Mouse (Mus musculus) MEL (cell line): ENCODE results near the gene Ccdc163. TPM values are rescaled to one million over a fixed set of nuclear protein-coding genes. Genes with fewer than 3 reads are reported as not detected.
A peak's percentile ranks its signal among the peaks of the same experiment; 100 is the strongest.

Experiments
- DNase-seq: peaks from one replicate; pipeline ENCODE4 v3.0.0; 2011; ENCODE audit warnings: low read depth, low spot score
- H3K27ac ChIP-seq: 2 replicates; pipeline ENCODE4 v1.5.1; 2012; ENCODE audit warnings: low read depth, mild to moderate bottlenecking, control low read depth, low read length, moderate library complexity; ENCODE audit not compliant: control insufficient read depth
- H3K27me3 ChIP-seq, 2 experiments: fragments of 150-350 bp in 1 of 2; sonication (generic) in 1 of 2; 2 replicates each; pipeline ENCODE4 v1.6.1; 2012; ENCODE audit warnings: low read length in 2 of 2, mild to moderate bottlenecking in 2 of 2, improper control_type of control experiment in 1 of 2, moderate library complexity in 1 of 2; ENCODE audit not compliant: insufficient read depth in 2 of 2, control insufficient read depth in 1 of 2
- H3K36me3 ChIP-seq, 2 experiments: 2 replicates each; pipeline ENCODE4 v1.6.1; 2012 to 2014; ENCODE audit warnings: low read length in 2 of 2, improper control_type of control experiment in 1 of 2, inconsistent platforms in 1 of 2, mild to moderate bottlenecking in 1 of 2; ENCODE audit not compliant: insufficient read depth in 2 of 2, control insufficient read depth in 1 of 2
- H3K4me1 ChIP-seq, 2 experiments: fragments of 150-350 bp in 1 of 2; sonication (generic) in 1 of 2; 2 replicates each; pipeline ENCODE4 v1.6.1; 2012; ENCODE audit warnings: low read length in 2 of 2, improper control_type of control experiment in 1 of 2, mild to moderate bottlenecking in 1 of 2; ENCODE audit not compliant: insufficient read depth in 2 of 2, control insufficient read depth in 1 of 2
- H3K4me3 ChIP-seq, 2 experiments: fragments of 150-350 bp in 1 of 2; sonication (generic) in 1 of 2; 2 replicates each; pipeline ENCODE4 v1.5.1; 2012; ENCODE audit warnings: low read depth in 2 of 2, low read length in 2 of 2, mild to moderate bottlenecking in 2 of 2, moderate library complexity in 2 of 2, control low read depth in 1 of 2, improper control_type of control experiment in 1 of 2; ENCODE audit not compliant: control insufficient read depth in 1 of 2, insufficient read depth in 1 of 2
- H3K79me2 ChIP-seq: 2 replicates; pipeline ENCODE4 v1.6.1; 2012; ENCODE audit warnings: mild to moderate bottlenecking, low read length, moderate library complexity; ENCODE audit not compliant: control insufficient read depth, poor library complexity, insufficient read depth
- H3K9ac ChIP-seq: 2 replicates; pipeline ENCODE4 v1.6.1; 2012; ENCODE audit warnings: low read depth, mild to moderate bottlenecking, control low read depth, low read length, moderate library complexity; ENCODE audit not compliant: control insufficient read depth, poor library complexity, severe bottlenecking
- H3K9me3 ChIP-seq: fragments of 150-350 bp; sonication (generic); replicated peaks from 2 replicates; pipeline ENCODE4 v1.6.1; 2012; ENCODE audit warnings: mild to moderate bottlenecking, low read length, improper control_type of control experiment, moderate library complexity; ENCODE audit not compliant: insufficient read depth
- BHLHE40 ChIP-seq: IDR thresholded peaks from 2 replicates; pipeline ENCODE4 v1.6.1; 2012; ENCODE audit warnings: low read depth, mild to moderate bottlenecking, inconsistent platforms, low read length, improper control_type of control experiment, borderline replicate concordance
- CHD1 ChIP-seq: IDR thresholded peaks from 2 replicates; pipeline ENCODE4 v1.6.1; 2012; ENCODE audit warnings: low read depth, mild to moderate bottlenecking, inconsistent platforms, low read length, improper control_type of control experiment
- CHD2 ChIP-seq: IDR thresholded peaks from 2 replicates; pipeline ENCODE4 v1.6.1; 2011; ENCODE audit warnings: low read length, improper control_type of control experiment
- CTCF ChIP-seq, 3 experiments: IDR thresholded peaks in 2 of 3; conservative IDR thresholded peaks in 1 of 3; 2 replicates each; pipeline ENCODE4 v1.5.1; 2011 to 2012; ENCODE audit warnings: low read length in 3 of 3, low read depth in 2 of 3, mild to moderate bottlenecking in 2 of 3, improper control_type of control experiment in 1 of 3, inconsistent platforms in 1 of 3, mixed read lengths in 1 of 3, moderate library complexity in 1 of 3; ENCODE audit not compliant: control insufficient read depth in 1 of 3, insufficient read depth in 1 of 3, poor library complexity in 1 of 3, severe bottlenecking in 1 of 3
- E2F4 ChIP-seq: IDR thresholded peaks from 2 replicates; pipeline ENCODE4 v1.6.1; 2011; ENCODE audit warnings: low read depth, low read length, improper control_type of control experiment, borderline replicate concordance
- ELF1 ChIP-seq: IDR thresholded peaks from 2 replicates; pipeline ENCODE4 v1.6.1; 2014; ENCODE audit warnings: low read depth, mild to moderate bottlenecking, inconsistent platforms, low read length, improper control_type of control experiment, moderate library complexity
- EP300 ChIP-seq, 2 experiments: IDR thresholded peaks; 2 replicates each; pipeline ENCODE4 v1.6.1; 2011; ENCODE audit warnings: improper control_type of control experiment in 2 of 2, low read length in 2 of 2, low read depth in 1 of 2, mild to moderate bottlenecking in 1 of 2
- ETS1 ChIP-seq: IDR thresholded peaks from 2 replicates; pipeline ENCODE4 v1.6.1; 2012; ENCODE audit warnings: low read depth, mild to moderate bottlenecking, inconsistent platforms, low read length, improper control_type of control experiment, moderate library complexity
- GABPA ChIP-seq: IDR thresholded peaks from 2 replicates; pipeline ENCODE4 v1.6.1; 2012; ENCODE audit warnings: low read depth, mild to moderate bottlenecking, inconsistent platforms, low read length, improper control_type of control experiment, moderate library complexity
- GATA1 ChIP-seq: IDR thresholded peaks from 2 replicates; pipeline ENCODE4 v1.6.1; 2011; ENCODE audit warnings: low read depth, low read length, improper control_type of control experiment
- HCFC1 ChIP-seq: IDR thresholded peaks from 2 replicates; pipeline ENCODE4 v1.6.1; 2012; ENCODE audit warnings: low read depth, mild to moderate bottlenecking, inconsistent platforms, low read length, improper control_type of control experiment, moderate library complexity
- JUND ChIP-seq: IDR thresholded peaks from 2 replicates; pipeline ENCODE4 v1.6.1; 2011; ENCODE audit warnings: low read depth, mild to moderate bottlenecking, improper control_type of control experiment, low read length
- KAT2A ChIP-seq: conservative IDR thresholded peaks from 2 replicates; pipeline ENCODE4 v1.6.1; 2012; ENCODE audit warnings: low read depth, low read length, improper control_type of control experiment, inconsistent platforms
- MAFK ChIP-seq: IDR thresholded peaks from 2 replicates; pipeline ENCODE4 v1.6.1; 2011; ENCODE audit warnings: low read depth, mild to moderate bottlenecking, low read length, improper control_type of control experiment, borderline replicate concordance
- MAZ ChIP-seq: IDR thresholded peaks from 2 replicates; pipeline ENCODE4 v1.6.1; 2012; ENCODE audit warnings: low read depth, mild to moderate bottlenecking, inconsistent platforms, low read length, improper control_type of control experiment
- MEF2A ChIP-seq: IDR thresholded peaks from 2 replicates; pipeline ENCODE4 v1.6.1; 2014; ENCODE audit warnings: low read depth, mild to moderate bottlenecking, inconsistent platforms, low read length, improper control_type of control experiment; ENCODE audit not compliant: poor library complexity, insufficient replicate concordance, severe bottlenecking; ENCODE audit errors: extremely low read depth
- MXI1 ChIP-seq: IDR thresholded peaks from 2 replicates; pipeline ENCODE4 v1.6.1; 2011; ENCODE audit warnings: mild to moderate bottlenecking, low read depth, low read length, improper control_type of control experiment
- MYB ChIP-seq: IDR thresholded peaks from 2 replicates; pipeline ENCODE4 v1.6.1; 2011; ENCODE audit warnings: mild to moderate bottlenecking, low read depth, low read length, improper control_type of control experiment
- MYC ChIP-seq: IDR thresholded peaks from 2 replicates; pipeline ENCODE4 v1.6.1; 2011; ENCODE audit warnings: low read depth, mild to moderate bottlenecking, low read length, improper control_type of control experiment, moderate library complexity
- NELFE ChIP-seq: IDR thresholded peaks from 2 replicates; pipeline ENCODE4 v1.6.1; 2011; ENCODE audit warnings: low read depth, low read length, improper control_type of control experiment
- NRF1 ChIP-seq: IDR thresholded peaks from 2 replicates; pipeline ENCODE4 v1.6.1; 2014; ENCODE audit warnings: low read depth, mild to moderate bottlenecking, inconsistent platforms, low read length, improper control_type of control experiment, moderate library complexity; ENCODE audit not compliant: poor library complexity, insufficient read depth, severe bottlenecking
- POLR2A ChIP-seq, 2 experiments: IDR thresholded peaks; 2 replicates each; pipeline ENCODE4 v1.6.1; 2011 to 2012; ENCODE audit warnings: low read length in 2 of 2, mild to moderate bottlenecking in 2 of 2, control low read depth in 1 of 2, improper control_type of control experiment in 1 of 2, low read depth in 1 of 2, moderate library complexity in 1 of 2; ENCODE audit not compliant: control insufficient read depth in 1 of 2, insufficient read depth in 1 of 2, poor library complexity in 1 of 2
- POLR2AphosphoS2 ChIP-seq: IDR thresholded peaks from 2 replicates; pipeline ENCODE4 v1.6.1; 2011; ENCODE audit warnings: low read length, improper control_type of control experiment
- POLR2AphosphoS5 ChIP-seq: IDR thresholded peaks from 2 replicates; pipeline ENCODE4 v1.6.1; 2012; ENCODE audit warnings: low read depth, borderline replicate concordance, mild to moderate bottlenecking, inconsistent platforms, low read length, moderate library complexity, mixed read lengths
- RAD21 ChIP-seq: IDR thresholded peaks from 2 replicates; pipeline ENCODE4 v1.6.1; 2011; ENCODE audit warnings: mild to moderate bottlenecking, low read depth, low read length, improper control_type of control experiment
- SIN3A ChIP-seq: IDR thresholded peaks from 2 replicates; pipeline ENCODE4 v1.6.1; 2012; ENCODE audit warnings: low read length, improper control_type of control experiment, inconsistent platforms
- SMC3 ChIP-seq: IDR thresholded peaks from 2 replicates; pipeline ENCODE4 v1.6.1; 2011; ENCODE audit warnings: low read depth, low read length, improper control_type of control experiment
- TBP ChIP-seq: IDR thresholded peaks from 2 replicates; pipeline ENCODE4 v1.8.0; 2011; ENCODE audit warnings: low read depth, low read length, improper control_type of control experiment
- TCF12 ChIP-seq: IDR thresholded peaks from 2 replicates; pipeline ENCODE4 v1.6.1; 2014; ENCODE audit warnings: low read depth, mild to moderate bottlenecking, inconsistent platforms, low read length, improper control_type of control experiment, moderate library complexity
- UBTF ChIP-seq: IDR thresholded peaks from 2 replicates; pipeline ENCODE4 v1.6.1; 2012; ENCODE audit warnings: low read depth, mild to moderate bottlenecking, inconsistent platforms, low read length, improper control_type of control experiment, moderate library complexity, borderline replicate concordance; ENCODE audit not compliant: insufficient read depth
- USF1 ChIP-seq: IDR thresholded peaks from 2 replicates; pipeline ENCODE4 v1.6.1; 2014; ENCODE audit warnings: low read depth, mild to moderate bottlenecking, inconsistent platforms, low read length, improper control_type of control experiment, moderate library complexity
- USF2 ChIP-seq, 2 experiments: IDR thresholded peaks; 2 replicates each; pipeline ENCODE4 v1.6.1; 2011 to 2012; ENCODE audit warnings: improper control_type of control experiment in 2 of 2, low read length in 2 of 2, borderline replicate concordance in 1 of 2, inconsistent platforms in 1 of 2, low read depth in 1 of 2, mild to moderate bottlenecking in 1 of 2; ENCODE audit not compliant: insufficient read depth in 1 of 2
- ZC3H11A ChIP-seq: IDR thresholded peaks from 2 replicates; pipeline ENCODE4 v1.6.1; 2012; ENCODE audit warnings: low read depth, mild to moderate bottlenecking, inconsistent platforms, low read length, improper control_type of control experiment
- ZKSCAN1 ChIP-seq: IDR thresholded peaks from 2 replicates; pipeline ENCODE4 v1.6.1; 2012; ENCODE audit warnings: low read depth, mild to moderate bottlenecking, inconsistent platforms, low read length, improper control_type of control experiment, moderate library complexity
- ZMIZ1 ChIP-seq: IDR thresholded peaks from 2 replicates; pipeline ENCODE4 v1.6.1; 2012; ENCODE audit warnings: low read depth, mild to moderate bottlenecking, inconsistent platforms, low read length, improper control_type of control experiment, moderate library complexity
- ZNF384 ChIP-seq: IDR thresholded peaks from 2 replicates; pipeline ENCODE4 v1.6.1; 2012; ENCODE audit warnings: low read depth, mild to moderate bottlenecking, inconsistent platforms, low read length, improper control_type of control experiment
- polyA plus RNA-seq, 2 experiments: library from polyadenylated mRNA; stranded (reverse) in 1 of 2; unstranded in 1 of 2; fragments of >175 nt in 1 of 2; fragments of >200 nt in 1 of 2; gene quantifications; 2 replicates each; pipeline versions ENCODE4 v1.2.1 to v1.2.4; 2012; ENCODE audit warnings: low replicate concordance in 2 of 2, low read depth in 1 of 2; ENCODE audit not compliant: insufficient read length in 2 of 2, insufficient read depth in 1 of 2, missing spikeins in 1 of 2
- total RNA-seq: library from RNA; depleted of rRNA; stranded (reverse); fragments of 300-350 nt; gene quantifications from 2 replicates; pipeline ENCODE4 v1.2.3, GENCODE M21; 2012; rRNA removed

The Ccdc163 gene
- total RNA-seq = 12.3 and 14.2 TPM in 2 replicates
- 10 to 100 TPM in 1 of 2 experiments, not detected in 1; 26.0 TPM for polyA plus RNA-seq

GRCm38 (mm10) chr4:116708201-116708764, at the start of gene Ccdc163, which contains the start of gene Mmachc:
Ccdc163 (plus strand) TSS chr4:116708509.
Mmachc (minus strand) TSS chr4:116708406.
- peaks cover 1 to 19% of the 10 kb centered on the region in 2 experiments; a peak in 3 of 4 replicates for H3K36me3 ChIP-seq
- peak within 1 kb of the TSS; percentile 76 for H3K9ac ChIP-seq
- peaks cover 6% of the 10 kb centered on the region for H3K79me2 ChIP-seq
- H3K9me3 ChIP-seq = no peaks in the 10 kb centered on the region
- DNase-seq = peak; percentile 99
- H3K4me3 ChIP-seq = peak within 1 kb of the TSS; percentile 71 to 73
- peaks cover 0 to 12% of the 10 kb centered on the region in 2 experiments; a peak in 3 of 4 replicates for H3K4me1 ChIP-seq
- H3K27me3 ChIP-seq = no peaks in the 10 kb centered on the region
- H3K27ac ChIP-seq = peak within 1 kb of the TSS; percentile 63
- TF ChIP-seq CHD2 (peak; percentile 72), E2F4 (no peak), NELFE (peak; percentile 72), ELF1 (peak; percentile 77; the same call in 1 of the 2 replicates), MXI1 (peak; percentile 93), BHLHE40 (no peak), JUND (no peak), CHD1 (no peak), UBTF (no peak), NRF1 (no peak), HCFC1 (peak; percentile 96), MEF2A (no peak), SIN3A (peak; percentile 96), ZKSCAN1 (no peak), EP300 (IDR thresholded peaks at IDR 0.05; ENCODE audit: low read depth in 1 of 2, low read length in 2 of 2) (no peak; a peak in 1 of 4 replicates), POLR2A (IDR thresholded peaks at IDR 0.05; ENCODE audit: control insufficient read depth in 1 of 2, insufficient read depth in 1 of 2, low read depth in 1 of 2, low read length in 2 of 2, poor library complexity in 1 of 2) (peak in 1 of 2 experiments; percentile 91; a peak in 3 of 4 replicates), ZNF384 (no peak), TCF12 (peak; percentile 60), GATA1 (0 out of 2 replicates have a peak, but pooled peaks have one; percentile 4), MYB (peak; percentile 100), POLR2AphosphoS2 (peak; percentile 80), POLR2AphosphoS5 (no peak), MAZ (no peak), SMC3 (no peak), MYC (peak; percentile 96), GABPA (no peak), ZMIZ1 (peak; percentile 78; the same call in 1 of the 2 replicates), ETS1 (peak; percentile 8; the same call in 1 of the 2 replicates), TBP (peak; percentile 86), RAD21 (no peak), USF2 (IDR thresholded peaks at IDR 0.05; ENCODE audit: borderline replicate concordance in 1 of 2, insufficient read depth in 1 of 2, low read depth in 1 of 2, low read length in 2 of 2) (no peak), MAFK (no peak), ZC3H11A (no peak), CTCF (IDR thresholded peaks at IDR 0.05 in 2 of 3, conservative IDR thresholded peaks at IDR 0.05 in 1 of 3; ENCODE audit: control insufficient read depth in 1 of 3, insufficient read depth in 1 of 3, low read depth in 2 of 3, low read length in 3 of 3, poor library complexity in 1 of 3, severe bottlenecking in 1 of 3) (no peak), USF1 (no peak; the same call in 1 of the 2 replicates), KAT2A (peak; percentile 100)
